Mouse (Mus musculus) urinary bladder, postnatal 0 days (tissue): ENCODE data around the gene Rtf1. TPM values are rescaled to one million over a fixed set of nuclear protein-coding genes. Genes with fewer than 3 reads are reported as not detected.

Experiments
- polyA plus RNA-seq: library from polyadenylated mRNA; unstranded; fragments of >200 nt; fragmentation: Nextera tagmentation; extraction: Ambion mirVana; gene quantifications from 2 replicates; pipeline ENCODE4 v1.2.1, GENCODE M21; 2015

Rtf1 gene
- polyA plus RNA-seq: 22.0 and 25.2 TPM in 2 replicates

DNA sequence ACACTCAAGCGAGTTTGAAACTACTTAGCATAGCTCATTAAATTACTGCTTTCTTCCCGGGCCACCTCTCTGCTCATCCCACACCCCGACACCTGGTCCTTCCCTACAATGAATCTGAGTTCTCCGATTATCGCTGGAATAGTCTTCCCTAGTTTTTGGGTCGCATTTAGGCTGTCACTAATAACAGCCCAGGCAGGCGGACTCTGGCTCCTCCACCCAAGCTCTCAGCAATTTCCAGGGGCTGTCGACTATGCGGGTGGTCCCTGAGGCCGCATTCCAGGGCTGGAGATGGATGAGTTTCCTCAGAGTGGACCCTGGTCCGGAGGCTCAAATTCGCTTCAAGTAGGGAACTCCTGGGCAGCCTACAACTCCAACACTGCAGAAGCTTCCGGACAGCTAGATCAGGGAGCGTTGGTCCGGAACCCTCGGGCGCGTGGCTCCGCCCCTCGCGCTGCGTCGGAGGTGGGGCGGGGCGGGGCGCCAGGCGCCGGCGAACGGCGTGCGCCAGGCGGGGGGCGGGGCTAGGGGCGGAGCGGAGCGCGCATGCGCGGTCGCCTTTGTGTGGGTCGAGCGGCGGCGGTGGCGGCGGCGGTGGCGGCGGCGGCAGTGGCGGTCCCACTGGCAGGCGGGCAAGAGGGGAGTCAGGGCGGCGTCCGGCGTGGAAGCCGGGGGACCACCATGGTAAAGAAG lies at the start of gene Rtf1:
Rtf1 (plus strand) TSS at position 544 of the 690 bp plus-strand sequence.

DNA sequence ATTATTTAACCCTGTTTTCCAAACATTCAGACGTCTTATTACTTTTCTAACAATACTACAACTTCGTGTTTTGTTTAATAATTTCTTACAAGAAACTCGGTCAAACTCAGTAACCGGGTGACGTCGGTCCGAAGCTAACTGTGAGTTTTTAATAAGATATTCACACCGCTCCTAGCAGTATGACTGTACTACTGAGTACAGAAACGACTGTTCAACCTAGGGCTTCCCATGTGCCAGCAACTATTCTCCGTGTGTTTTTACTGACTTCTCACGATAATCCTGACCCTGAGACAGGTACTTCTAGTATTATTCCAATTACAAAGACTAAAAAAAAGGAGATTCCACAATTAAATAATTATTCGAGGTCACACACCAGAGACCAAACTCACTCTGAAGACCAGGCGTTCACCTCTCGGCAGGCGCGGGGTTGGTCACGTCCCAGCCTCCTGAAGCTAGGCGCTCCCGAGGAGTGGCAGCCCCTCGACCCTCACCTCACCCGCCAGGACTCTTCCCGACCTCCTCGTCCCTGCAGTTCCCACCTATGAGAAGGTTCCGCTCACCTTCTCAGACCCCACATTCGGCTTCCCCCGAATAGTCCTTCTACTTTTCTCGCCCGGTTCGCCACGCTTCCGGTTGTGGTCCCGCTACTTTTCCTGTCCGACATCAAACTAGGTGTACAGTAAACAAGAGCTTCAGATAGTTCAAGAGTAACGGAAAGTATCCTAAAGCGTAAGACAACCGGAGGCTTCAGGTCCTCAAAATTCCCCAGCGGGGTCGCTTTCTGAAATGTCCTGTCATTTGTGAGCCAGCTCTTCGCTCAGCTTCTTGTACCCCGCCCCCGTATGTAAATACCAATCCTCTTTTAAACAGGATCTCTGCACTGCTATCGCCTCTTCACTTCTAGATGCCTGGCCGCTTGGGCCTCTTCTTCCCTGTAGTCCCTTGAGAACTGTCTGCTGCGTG lies 12.4 kb upstream of the Rtf1 start, which contains the start of gene Ndufaf1:
Ndufaf1 (minus strand) TSS at position 608 of the 963 bp plus-strand sequence.

DNA sequence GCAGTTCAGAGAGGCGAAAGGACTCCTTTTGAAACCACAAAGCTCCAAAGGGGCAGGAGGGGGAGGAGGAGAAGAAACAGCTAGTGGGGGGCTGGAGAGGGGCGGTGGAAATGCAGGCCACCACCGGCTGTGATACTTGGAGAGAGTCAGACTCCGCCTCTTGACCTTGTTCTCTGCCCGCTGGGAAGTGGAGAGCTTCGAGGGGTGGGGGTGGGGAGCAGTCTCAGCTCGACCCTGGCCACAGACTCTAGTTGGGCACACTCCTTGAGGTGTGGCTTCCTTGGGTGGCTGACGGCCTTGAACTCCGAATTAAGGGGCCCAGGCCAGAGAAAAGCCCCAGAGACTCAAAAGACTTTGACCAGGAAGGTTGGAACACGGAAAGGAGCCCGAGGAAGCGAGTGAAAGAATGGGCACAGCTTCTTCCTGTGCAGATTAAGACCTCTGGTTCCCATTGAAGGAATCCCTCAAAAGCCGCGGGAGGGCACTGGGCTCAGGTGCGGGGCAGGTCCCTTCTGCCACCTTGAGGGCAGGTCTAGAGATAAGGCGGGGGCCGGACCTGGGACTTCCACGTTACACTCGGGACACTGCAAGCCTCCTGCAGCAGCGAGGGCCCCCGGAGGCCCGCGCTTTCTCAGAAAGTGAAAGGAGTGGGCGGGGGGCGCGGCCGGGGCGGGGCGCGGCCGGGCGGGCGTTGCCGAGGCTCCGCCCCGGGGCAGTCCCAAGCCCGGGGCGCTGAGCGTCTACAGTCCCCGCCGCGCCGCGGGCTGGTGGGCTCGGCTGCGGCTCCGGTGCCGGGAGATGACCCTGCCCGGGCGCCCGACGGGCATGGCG lies 66.9 kb downstream of the Rtf1 start, which contains the start of gene Itpka:
Itpka (plus strand) TSS at position 757 of the 831 bp plus-strand sequence.

DNA sequence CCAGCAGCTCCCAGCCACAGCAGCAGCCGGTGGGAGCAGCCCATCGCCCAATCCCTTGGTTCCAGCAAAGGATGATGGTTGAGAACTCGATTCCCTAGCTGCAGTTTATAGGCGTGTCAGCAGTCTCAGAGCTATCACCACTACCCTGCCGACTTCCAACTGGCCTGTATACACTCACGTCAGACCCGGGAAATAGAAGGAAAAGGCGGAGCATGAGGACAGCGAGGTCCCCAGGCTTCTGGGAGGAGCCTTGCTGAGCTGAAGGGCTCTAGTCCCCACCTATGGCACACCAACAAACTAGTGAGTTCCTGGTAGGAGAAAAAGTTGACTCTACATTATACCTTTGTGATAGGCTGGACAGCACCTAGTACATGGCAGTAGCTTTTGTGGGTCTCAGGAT lies 85.4 kb downstream of the Rtf1 start, which contains the start of gene Ltk:
Ltk (minus strand) TSS at position 181 of the 400 bp plus-strand sequence.

Other genes with a start within 250 kb of the Rtf1 start
- 2.2 and 2.5 TPM in 2 replicates for gene Ino80, start 197.4 kb upstream of the Rtf1 start, polyA plus RNA-seq
- 0.41 and 1.4 TPM in 2 replicates for gene Exd1, start 127.4 kb upstream of the Rtf1 start, polyA plus RNA-seq
- gene Chp1, start 127.4 kb upstream of the Rtf1 start, polyA plus RNA-seq: 68.6 and 70.6 TPM in 2 replicates
- gene Nusap1, start 56.8 kb upstream of the Rtf1 start, polyA plus RNA-seq: 11.1 and 18.6 TPM in 2 replicates
- gene Oip5, start 56.6 kb upstream of the Rtf1 start, polyA plus RNA-seq: 6.1 and 10.6 TPM in 2 replicates
- 29.6 and 30.6 TPM in 2 replicates for gene Ndufaf1, start 12.2 kb upstream of the Rtf1 start, polyA plus RNA-seq
- gene Itpka, start 67.3 kb downstream of the Rtf1 start, polyA plus RNA-seq: 0.19 TPM in 1 of 2 replicates, not detected in the other
- not detected in 2 replicates for gene Ltk, start 85.4 kb downstream of the Rtf1 start, polyA plus RNA-seq
- gene Rpap1, start 112.5 kb downstream of the Rtf1 start, polyA plus RNA-seq: 10.5 and 10.8 TPM in 2 replicates
- gene Tyro3, start 122.7 kb downstream of the Rtf1 start, polyA plus RNA-seq: 17.5 and 18.9 TPM in 2 replicates
- 11.4 and 12.2 TPM in 2 replicates for gene Mga, start 222.2 kb downstream of the Rtf1 start, polyA plus RNA-seq